Mouse (Mus musculus) neural tube, embryonic 11.5 days (tissue): Measurements from ENCODE around the gene Lrrc45. TPM values are rescaled to one million over a fixed set of nuclear protein-coding genes. Genes with fewer than 3 reads are reported as not detected.
"Not testable (repeated sequence)": the region's sequence is repeated elsewhere in the genome, so short reads cannot be mapped to it uniquely, and the experiment has no call there.

Experiments
- ATAC-seq: fragments of 200-750 bp; cut with Nextera tagmentation; 2 replicates; pipeline ENCODE4 v1.8.0; 2017; ENCODE audit warnings: moderate number of reproducible peaks, mild to moderate bottlenecking, moderate TSS enrichment, moderate library complexity; ENCODE audit not compliant: insufficient read depth, low FRiP score, low TSS enrichment
- DNase-seq: peaks from one replicate; pipeline ENCODE4 v3.0.0-alpha.2; 2015; ENCODE audit warnings: low spot score
- H3K27ac ChIP-seq: fragments of 300-500 bp; sonication (generic); 2 replicates; pipeline ENCODE4 v1.5.1; 2014; ENCODE audit warnings: low read depth, mild to moderate bottlenecking, low read length
- H3K27me3 ChIP-seq: fragments of 300-500 bp; sonication (generic); 2 replicates; pipeline ENCODE4 v1.6.1; 2014; ENCODE audit warnings: mild to moderate bottlenecking, low read length, mixed read lengths; ENCODE audit not compliant: control insufficient read depth, insufficient read depth
- H3K36me3 ChIP-seq: fragments of 300-500 bp; sonication (generic); 2 replicates; pipeline ENCODE4 v1.6.1; 2014; ENCODE audit warnings: mild to moderate bottlenecking, low read length, moderate library complexity, mixed read lengths; ENCODE audit not compliant: control insufficient read depth, insufficient read depth
- H3K4me1 ChIP-seq: fragments of 300-500 bp; sonication (generic); 2 replicates; pipeline ENCODE4 v1.6.1; 2014; ENCODE audit warnings: low read length, mixed read lengths; ENCODE audit not compliant: control insufficient read depth, insufficient read depth
- H3K4me2 ChIP-seq: fragments of 300-500 bp; sonication (generic); 2 replicates; pipeline ENCODE4 v1.6.1; 2014; ENCODE audit warnings: low read depth, mild to moderate bottlenecking, moderate library complexity
- H3K4me3 ChIP-seq: fragments of 300-500 bp; sonication (generic); 2 replicates; pipeline ENCODE4 v1.5.1; 2014; ENCODE audit warnings: low read depth, low read length
- H3K9ac ChIP-seq: fragments of 300-500 bp; sonication (generic); 2 replicates; pipeline ENCODE4 v1.6.1; 2014; ENCODE audit warnings: mild to moderate bottlenecking, low read length
- H3K9me3 ChIP-seq: fragments of 300-500 bp; sonication (generic); 2 replicates; pipeline ENCODE4 v1.6.1; 2016; ENCODE audit warnings: low read length; ENCODE audit not compliant: control insufficient read depth
- WGBS: fragments of 180-500 bp; shearing (Covaris S2); extraction: QIAGEN DNeasy Blood & Tissue Kit; methylation state at CpG from one replicate; pipeline ENCODE4 v1.1.7; 2014; 5-methylcytosine and 5-hydroxymethylcytosine counted together
- polyA plus RNA-seq: library from polyadenylated mRNA; unstranded; fragments of >200 nt; fragmentation: Nextera tagmentation; extraction: Ambion mirVana; gene quantifications from 2 replicates; pipeline ENCODE4 v1.2.1, GENCODE M21; 2014

Lrrc45 gene
- 39.7 and 44.7 TPM in 2 replicates for polyA plus RNA-seq

DNA sequence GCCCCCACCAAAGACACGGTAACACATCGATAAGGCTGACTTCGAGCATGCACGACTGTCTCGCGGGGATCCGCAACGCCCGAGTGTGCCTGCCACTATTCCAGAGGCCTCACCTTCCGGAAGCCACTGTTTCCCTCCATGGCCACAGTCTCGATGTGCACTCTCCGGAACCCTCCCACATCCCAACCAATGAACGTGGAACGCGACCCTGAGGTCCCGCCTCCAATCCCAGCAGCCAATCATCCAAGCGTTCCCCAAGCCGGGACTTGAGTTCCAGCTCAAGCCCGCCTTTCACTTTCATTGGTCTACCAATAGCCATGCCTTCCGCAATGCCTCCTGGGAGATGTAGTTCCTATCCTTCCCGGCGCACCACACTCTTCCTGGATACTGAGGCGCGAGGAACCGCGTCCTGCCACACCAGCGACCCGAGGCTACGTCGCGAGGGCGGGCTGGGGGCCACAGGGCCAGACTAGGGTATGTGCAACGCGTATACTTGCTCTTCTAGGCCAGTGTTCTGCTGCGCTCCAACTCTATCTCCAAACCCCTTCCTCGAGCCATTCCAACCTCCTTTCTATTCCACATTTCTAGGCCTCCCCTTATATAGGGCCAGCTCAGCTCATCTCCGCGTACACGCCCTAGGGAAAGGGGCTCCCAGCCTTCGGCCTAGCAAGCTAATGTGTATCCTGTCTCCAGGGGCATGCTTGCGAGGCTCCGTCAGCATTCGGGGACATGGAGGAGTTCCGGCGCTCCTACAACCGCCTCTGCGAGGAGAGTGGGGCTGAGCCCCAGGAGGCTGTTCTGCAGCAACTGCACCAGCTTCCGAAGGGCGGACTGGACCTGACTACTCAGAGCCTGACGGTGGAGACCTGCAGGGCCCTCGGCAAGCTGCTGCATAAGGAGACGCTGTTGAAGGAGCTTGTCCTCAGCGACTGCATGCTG is at the start of gene Lrrc45, which contains the start of gene Cenpx:
TSS of gene Lrrc45 (plus strand) at position 346 of the 939 bp plus-strand sequence.
TSS of gene Cenpx (minus strand) at position 159 of the 939 bp plus-strand sequence.
- Histone ChIP-seq H3K4me3 (peak within 1 kb of the TSS; percentile 65), H3K4me2 (peak within 1 kb of the TSS; percentile 96), H3K9ac (peak within 1 kb of the TSS; percentile 62), H3K27me3 (no peaks in the 10 kb centered on the region), H3K36me3 (peaks cover 6% of the 10 kb centered on the region), H3K4me1 (peaks cover 12% of the 10 kb centered on the region), H3K9me3 (no peaks in the 10 kb centered on the region), H3K27ac (peak within 1 kb of the TSS; percentile 3; the same call in 1 of the 2 replicates)
- DNase-seq, result peak; percentile 97
- ATAC-seq, result peak; percentile 94
- WGBS, result 2% methylated on average over 53 of the region's 53 CpGs

GRCm38 (mm10) chr11:120665406-120665805 is 48.3 kb upstream of the Lrrc45 start:
- peaks cover 8% of the 10 kb centered on the region for H3K4me1 ChIP-seq
- H3K36me3 ChIP-seq, result no peaks in the 10 kb centered on the region
- H3K27ac ChIP-seq, result no peak overlapping the region
- no peak overlapping the region for H3K4me2 ChIP-seq
- no peak for DNase-seq
- ATAC-seq, result no peak
- no peak overlapping the region for H3K4me3 ChIP-seq
- WGBS, result 73% methylated on average over 3 of the region's 3 CpGs
- H3K9me3 ChIP-seq, result no peaks in the 10 kb centered on the region
- peaks cover 21% of the 10 kb centered on the region for H3K27me3 ChIP-seq
- H3K9ac ChIP-seq, result no peak overlapping the region

DNA sequence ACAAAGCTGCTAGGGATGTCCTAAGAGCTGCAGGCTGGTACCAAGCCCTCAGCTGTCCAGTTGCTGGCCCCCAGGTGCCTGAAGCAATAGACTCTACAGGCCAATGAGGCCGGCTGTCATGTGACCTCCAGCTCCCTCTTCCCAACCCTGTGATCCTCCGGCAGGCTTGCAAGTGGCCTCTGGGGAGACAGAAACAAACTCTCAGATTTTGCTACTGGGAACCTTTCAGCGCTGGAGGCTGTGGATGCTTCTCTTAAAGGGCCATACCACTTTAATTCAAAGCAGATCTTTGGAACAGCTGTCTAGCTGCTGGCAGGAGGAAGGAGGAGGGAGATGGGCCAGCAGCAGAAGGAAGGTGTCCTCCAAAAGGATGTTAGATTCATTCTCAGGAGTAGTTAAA is 47.1 kb upstream of the Lrrc45 start:
- Histone ChIP-seq H3K9me3 (no peaks in the 10 kb centered on the region), H3K4me2 (no peak overlapping the region), H3K36me3 (no peaks in the 10 kb centered on the region), H3K27me3 (peaks cover 9% of the 10 kb centered on the region), H3K27ac (no peak overlapping the region), H3K4me1 (no peaks in the 10 kb centered on the region), H3K9ac (no peak overlapping the region), H3K4me3 (no peak overlapping the region)
- ATAC-seq (no peak), DNase-seq (no peak)
- WGBS, result 3% methylated on average over 3 of the region's 3 CpGs

DNA sequence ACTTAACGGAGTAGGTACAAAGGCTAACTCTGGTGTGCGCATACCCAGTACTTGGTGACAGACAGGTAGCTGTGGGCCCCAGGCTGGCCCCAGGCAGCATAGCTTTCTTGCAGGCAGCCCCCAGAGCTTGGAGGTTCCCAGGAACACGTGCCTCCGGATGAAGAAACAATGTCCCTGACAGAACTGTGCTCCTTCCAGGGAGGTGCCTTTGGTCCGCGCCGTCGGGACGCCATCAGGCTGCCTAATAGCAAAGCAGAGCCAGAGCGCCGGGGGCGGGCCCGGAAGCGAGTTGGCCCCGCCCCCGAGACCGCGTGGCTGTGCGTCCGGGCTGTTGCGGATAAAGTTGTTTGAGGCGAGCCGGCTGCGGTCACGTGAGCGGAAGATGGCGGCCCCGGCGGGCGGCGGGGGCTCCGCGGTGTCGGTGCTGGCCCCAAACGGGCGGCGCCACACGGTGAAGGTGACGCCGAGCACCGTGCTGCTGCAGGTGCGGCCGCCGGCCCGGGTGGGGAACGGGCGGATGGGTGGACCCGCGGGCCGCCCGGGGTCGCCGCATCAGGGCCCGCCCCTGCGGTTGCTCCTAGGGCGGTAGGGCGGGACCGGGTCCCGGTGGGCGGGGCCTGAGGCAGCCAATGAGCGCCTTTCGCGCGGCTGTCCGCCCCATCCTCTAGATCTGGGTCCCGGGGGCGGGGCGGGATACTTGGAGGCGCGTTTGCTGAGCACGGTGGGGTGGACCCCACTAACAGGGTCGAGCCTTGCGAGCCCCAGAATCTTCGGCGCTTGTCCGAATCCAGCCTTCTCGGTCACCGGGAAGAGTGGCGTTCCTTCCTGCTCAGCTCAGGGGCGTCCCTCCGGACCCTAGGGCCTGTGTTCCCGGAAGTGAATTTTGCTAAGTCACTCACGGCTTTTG is 40.8 kb upstream of the Lrrc45 start, which contains the start of gene Aspscr1:
TSS of gene Aspscr1 (plus strand) at position 287 of the 907 bp plus-strand sequence.
- peak; percentile 96 for ATAC-seq
- H3K4me3 ChIP-seq, result peak within 1 kb of the TSS; percentile 75
- no peaks in the 10 kb centered on the region for H3K9me3 ChIP-seq
- peaks cover 4% of the 10 kb centered on the region; the same call in 1 of the 2 replicates for H3K4me1 ChIP-seq
- H3K27me3 ChIP-seq, result no peaks in the 10 kb centered on the region
- WGBS, result 1% methylated on average over 72 of the region's 83 CpGs
- peak; percentile 97 for DNase-seq
- peak within 1 kb of the TSS; percentile 67 for H3K27ac ChIP-seq
- peak within 1 kb of the TSS; percentile 84 for H3K9ac ChIP-seq
- H3K4me2 ChIP-seq, result peak within 1 kb of the TSS; percentile 94
- no peaks in the 10 kb centered on the region for H3K36me3 ChIP-seq

DNA sequence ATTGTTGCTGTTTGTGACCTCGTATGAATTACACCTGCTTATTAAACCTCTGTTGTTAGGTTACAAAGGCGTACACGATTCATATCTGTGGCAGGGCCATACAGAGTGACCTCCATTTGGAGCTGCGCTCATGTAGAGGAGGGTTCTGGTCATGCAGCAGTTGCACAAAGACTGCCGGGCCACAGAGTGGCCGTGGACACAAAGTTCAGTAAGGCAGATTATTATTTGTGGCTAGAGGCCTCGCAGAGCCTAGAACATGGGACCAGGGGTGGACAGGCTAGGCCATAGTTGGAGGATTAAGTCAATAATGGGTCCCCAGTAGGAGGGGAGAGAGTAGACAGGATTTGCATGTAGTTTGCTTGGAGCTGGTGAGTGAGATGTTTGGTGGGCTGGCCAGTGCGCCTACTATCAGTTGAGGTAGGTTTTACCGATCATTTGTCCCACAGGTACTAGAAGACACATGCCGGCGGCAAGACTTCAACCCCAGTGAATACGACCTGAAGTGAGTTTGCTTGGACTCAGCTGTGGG is 40.1 kb upstream of the Lrrc45 start:
- 46% methylated on average over 12 of the region's 12 CpGs for WGBS
- peak overlapping the region; percentile 94 for H3K4me2 ChIP-seq
- peak overlapping the region; percentile 67 for H3K27ac ChIP-seq
- no peaks in the 10 kb centered on the region for H3K9me3 ChIP-seq
- peak overlapping the region; percentile 84 for H3K9ac ChIP-seq
- ATAC-seq (peak; percentile 26; the same call in 1 of the 2 replicates), DNase-seq (no peak)
- H3K36me3 ChIP-seq, result peaks cover 3% of the 10 kb centered on the region; the same call in 1 of the 2 replicates
- peak overlapping the region; percentile 75 for H3K4me3 ChIP-seq
- no peaks in the 10 kb centered on the region for H3K27me3 ChIP-seq
- peaks cover 4% of the 10 kb centered on the region; the same call in 1 of the 2 replicates for H3K4me1 ChIP-seq

GRCm38 (mm10) chr11:120675875-120676274 is 37.9 kb upstream of the Lrrc45 start:
- not testable (repeated sequence) for H3K4me2 ChIP-seq, H3K27ac ChIP-seq, H3K4me1 ChIP-seq, H3K4me3 ChIP-seq, H3K9me3 ChIP-seq, H3K27me3 ChIP-seq, DNase-seq, H3K9ac ChIP-seq, ATAC-seq, H3K36me3 ChIP-seq
- WGBS, result 87% methylated on average over 3 of the region's 5 CpGs

DNA sequence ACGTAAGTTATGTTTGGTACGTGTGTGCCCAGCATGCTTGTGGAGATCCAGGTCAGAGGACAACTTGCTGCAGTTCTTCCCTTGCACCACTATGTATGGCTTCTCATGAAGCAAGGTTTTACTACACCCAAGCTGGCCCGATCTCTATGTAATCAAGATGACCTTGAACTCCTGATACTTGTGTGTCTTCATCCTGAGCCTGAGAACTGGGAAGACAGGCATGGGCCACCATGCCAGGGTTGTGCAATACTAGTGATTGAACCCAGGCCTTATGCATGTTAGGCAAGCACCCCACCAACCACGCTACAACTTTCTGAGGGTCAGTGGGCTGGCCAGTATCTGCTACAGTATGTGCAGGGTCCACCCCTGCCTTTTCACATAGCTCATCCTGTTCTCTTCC is 36.8 kb upstream of the Lrrc45 start:
- ATAC-seq, result no peak
- peaks cover 4% of the 10 kb centered on the region; the same call in 1 of the 2 replicates for H3K4me1 ChIP-seq
- no peak overlapping the region for H3K27ac ChIP-seq
- no peak overlapping the region for H3K4me2 ChIP-seq
- H3K9ac ChIP-seq, result no peak overlapping the region
- H3K27me3 ChIP-seq, result no peaks in the 10 kb centered on the region
- peaks cover 7% of the 10 kb centered on the region for H3K36me3 ChIP-seq
- no peaks in the 10 kb centered on the region for H3K9me3 ChIP-seq
- no peak for DNase-seq
- H3K4me3 ChIP-seq, result no peak overlapping the region
- 95% methylated on average over 4 of the region's 4 CpGs for WGBS

DNA sequence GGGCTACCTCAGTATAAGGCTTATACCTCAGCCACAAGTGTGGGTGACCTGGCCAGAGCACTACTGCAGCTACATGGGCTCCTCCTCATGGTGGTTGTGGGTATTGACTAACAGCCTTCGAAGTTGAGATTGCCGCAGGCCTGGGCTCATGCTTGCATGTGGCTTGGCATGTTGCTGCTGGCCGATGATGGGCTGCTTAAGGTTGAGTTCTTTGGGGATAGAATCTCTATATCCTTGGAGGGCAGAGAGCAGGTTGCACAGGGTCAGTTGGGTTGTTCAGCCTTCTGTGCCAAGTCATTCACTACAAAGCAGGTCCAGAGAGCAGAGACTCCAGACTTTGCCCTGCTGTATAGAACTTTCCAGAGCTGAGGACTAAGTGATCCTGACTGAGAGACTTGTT is 33.8 kb upstream of the Lrrc45 start:
- no peak for ATAC-seq
- no peak overlapping the region for H3K4me3 ChIP-seq
- H3K36me3 ChIP-seq, result peaks cover 11% of the 10 kb centered on the region
- no peak overlapping the region for H3K4me2 ChIP-seq
- no peaks in the 10 kb centered on the region for H3K9me3 ChIP-seq
- WGBS, result 85% methylated on average over 3 of the region's 3 CpGs
- DNase-seq, result no peak
- no peaks in the 10 kb centered on the region for H3K27me3 ChIP-seq
- no peak overlapping the region for H3K9ac ChIP-seq
- H3K4me1 ChIP-seq, result no peaks in the 10 kb centered on the region
- H3K27ac ChIP-seq, result no peak overlapping the region
